Mouse (Mus musculus) left cerebral cortex, postnatal 36 days (tissue): ENCODE results near the gene Slc50a1. TPM values are rescaled to one million over a fixed set of nuclear protein-coding genes. Genes with fewer than 3 reads are reported as not detected.

Source experiments
- DNase-seq, 2 experiments: peaks; one replicate each; pipeline ENCODE4 v3.0.0; 2021 to 2022; ENCODE audit warnings: low spot score in 2 of 2, mixed read lengths in 1 of 2
- intact Hi-C: fragments of 180-260 bp; cut with DNase I; formaldehyde crosslinking; loops from one replicate; pipeline ENCODE4 v1.15.1; 2025
- total RNA-seq, 2 experiments: library from RNA; stranded (reverse); gene quantifications; 2 replicates each; pipeline ENCODE4 v1.2.3; 2021

The Slc50a1 gene
- total RNA-seq, 2 experiments from 2014 or later = 34.5 to 39.1 TPM

- intact Hi-C loops = loop anchor here (5.0 kb wide), 1 partner anchor 46 kb away; no protein-coding TSS in a partner anchor
- DNase-seq = no peak
Observed at GRCm38 (mm10) chr3:89243609-89244008, 26.8 kb downstream of the Slc50a1 start.

DNA sequence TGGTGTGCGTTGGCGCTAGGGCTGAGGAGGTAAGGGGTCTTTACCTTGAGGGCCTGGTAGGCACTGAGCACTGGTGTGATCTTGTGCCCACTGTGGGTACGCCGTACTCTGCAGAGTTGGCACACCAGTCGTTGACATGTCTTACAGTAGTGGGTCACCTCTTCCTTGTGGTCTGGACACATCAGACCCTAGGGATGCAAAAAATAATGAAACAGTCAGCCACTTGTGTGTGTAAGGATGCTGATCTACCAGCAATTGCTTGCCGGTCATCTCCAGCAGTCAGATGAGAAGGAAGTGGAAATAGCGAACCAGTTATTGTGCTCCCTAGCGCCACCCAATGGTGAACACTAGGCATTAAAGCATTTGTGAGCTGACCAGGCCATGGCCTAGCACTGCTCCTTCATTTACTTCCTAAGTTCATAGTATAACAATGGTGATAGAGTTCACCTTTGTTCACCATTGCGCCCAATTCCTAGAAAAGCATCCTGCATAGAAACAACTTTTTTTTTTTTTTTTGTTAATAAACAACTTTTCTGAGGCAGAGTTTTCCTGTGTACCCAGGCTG lies 28.0 kb downstream of the Slc50a1 start:
- DNase-seq = peak in 1 of 2 experiments; percentile 58
- intact Hi-C loops = loop anchor here (5.0 kb wide), 1 partner anchor 45 kb away; no protein-coding TSS in a partner anchor

DNA sequence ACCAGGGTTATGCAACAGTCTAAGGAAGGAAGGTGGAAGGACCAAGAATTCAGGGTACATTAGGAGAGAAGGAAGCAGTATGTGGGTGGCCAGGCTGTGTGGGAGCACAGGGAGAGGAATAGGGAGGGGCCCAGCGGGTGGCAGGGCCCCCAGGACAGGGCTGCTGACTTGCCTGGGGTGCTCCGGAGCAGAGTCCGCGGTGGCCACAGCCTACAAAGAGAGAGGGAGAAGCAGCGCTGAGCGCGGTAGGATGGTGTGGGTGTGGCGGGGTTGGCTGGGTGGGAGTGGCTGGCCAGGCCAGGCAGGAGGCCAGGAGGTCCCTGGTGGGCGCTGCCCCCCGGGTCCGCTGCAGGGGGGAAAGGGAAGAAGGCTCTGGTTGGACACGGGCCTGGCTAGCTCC lies 31.9 kb downstream of the Slc50a1 start:
- intact Hi-C loops = no loop called here

DNA sequence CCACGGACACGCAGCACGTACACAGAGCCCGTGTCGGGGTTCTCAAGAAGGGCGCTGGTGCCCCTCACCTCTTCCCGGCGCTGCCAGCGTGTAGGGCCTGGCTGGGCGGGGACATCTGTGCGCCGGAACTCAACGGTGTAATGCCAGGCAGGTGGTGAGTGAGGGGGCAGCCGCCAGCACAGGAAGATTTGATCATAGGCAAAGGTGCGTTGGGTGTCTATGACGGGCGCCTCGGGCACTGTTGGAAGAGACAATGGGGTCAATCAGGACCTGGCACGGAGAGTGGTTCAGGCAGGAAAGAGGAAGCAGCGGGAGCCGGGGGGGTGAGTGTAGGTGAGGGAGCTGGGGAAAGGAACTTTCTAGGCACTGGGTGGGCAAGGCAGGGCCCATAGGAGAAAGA lies 32.7 kb downstream of the Slc50a1 start:
- no peak for DNase-seq
- intact Hi-C loops = no loop called here

More for the DNA sequence above, 31.9 kb downstream of the Slc50a1 start:
- DNase-seq = peak in 1 of 2 experiments; percentile 5

- DNase-seq = peak; percentile 55 to 64
- intact Hi-C loops = no loop called here
Observed at GRCm38 (mm10) chr3:89236516-89236915, 33.9 kb downstream of the Slc50a1 start.

DNA sequence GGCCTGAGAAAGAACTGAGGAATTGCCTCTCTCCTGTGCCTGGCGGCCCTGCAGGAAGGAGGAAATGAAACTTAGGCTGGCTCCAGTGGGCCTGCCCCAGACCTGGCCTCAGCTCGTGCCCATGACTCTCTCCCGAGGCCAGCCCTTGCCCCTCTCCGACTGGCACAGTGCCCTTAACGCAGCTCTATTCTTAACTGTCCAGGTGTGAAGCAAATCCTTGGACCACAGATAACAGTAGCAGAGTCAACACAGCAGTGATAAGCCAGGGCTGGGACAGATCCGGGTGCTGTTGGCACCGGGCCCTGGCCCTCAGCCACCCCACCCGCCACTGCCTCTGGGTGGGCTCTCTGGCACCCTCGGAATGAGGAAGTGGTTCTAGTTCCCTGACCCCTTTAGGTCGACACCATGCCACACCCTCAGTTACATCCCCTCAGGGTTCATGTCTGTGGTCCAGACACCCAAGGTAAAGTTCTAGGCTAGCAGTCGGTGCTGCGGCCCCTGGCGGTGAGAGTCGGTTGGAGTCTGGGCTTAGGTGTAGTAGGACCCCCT lies 36.7 kb downstream of the Slc50a1 start:
- DNase-seq = no peak
- intact Hi-C loops = no loop called here

- no peak for DNase-seq
- intact Hi-C loops = no loop called here
Observed at GRCm38 (mm10) chr3:89232614-89233013, 37.8 kb downstream of the Slc50a1 start.

- DNase-seq = no peak
- intact Hi-C loops = no loop called here
Observed at GRCm38 (mm10) chr3:89231772-89232275, 38.5 kb downstream of the Slc50a1 start.

DNA sequence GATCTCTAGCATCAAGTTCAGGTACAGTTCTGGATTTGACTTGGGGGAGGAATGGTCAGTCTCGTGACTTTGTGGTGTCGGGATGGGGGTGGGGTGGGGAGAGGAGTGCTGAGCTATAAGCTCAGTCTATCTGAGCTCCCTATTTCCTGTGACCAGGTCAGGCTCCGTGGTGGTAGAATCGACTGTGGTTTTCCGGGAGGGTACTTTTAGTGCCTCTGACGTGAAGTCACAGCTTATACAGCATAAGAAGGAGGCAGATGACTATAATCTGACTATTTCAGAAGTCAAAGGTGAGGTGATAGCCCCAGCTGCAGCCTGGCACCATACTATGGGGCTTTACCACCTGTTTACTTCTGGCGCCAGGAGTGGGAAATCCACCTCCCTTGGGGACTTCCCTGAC lies 39.0 kb downstream of the Slc50a1 start:
- intact Hi-C loops = no loop called here
- no peak for DNase-seq

- intact Hi-C loops = no loop called here
- no peak for DNase-seq
Observed at GRCm38 (mm10) chr3:89230561-89230960, 39.8 kb downstream of the Slc50a1 start.

DNA sequence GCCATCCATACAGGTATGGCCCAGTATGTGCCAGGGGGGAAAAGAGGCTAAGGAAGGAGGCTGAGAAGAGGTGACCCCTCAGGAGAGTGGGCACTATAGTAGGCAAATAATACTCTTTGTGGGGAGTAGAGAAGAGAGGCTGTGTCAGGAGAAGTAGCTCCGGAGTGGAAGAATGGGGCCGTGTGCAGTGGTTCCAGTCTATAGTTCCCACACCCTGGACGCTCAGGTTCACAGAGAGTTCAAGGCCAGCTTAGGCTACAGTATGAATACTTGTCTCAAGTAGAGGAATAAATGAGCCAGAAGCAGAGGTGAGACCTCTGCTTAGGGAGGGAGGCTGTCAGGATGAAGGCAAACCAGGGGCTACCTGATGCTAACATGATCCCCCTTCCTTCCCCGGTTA lies 41.1 kb downstream of the Slc50a1 start:
- intact Hi-C loops = no loop called here

GRCm38 (mm10) chr3:89228836-89229235 lies 41.5 kb downstream of the Slc50a1 start, which contains the start of gene Muc1:
Gene Muc1 (plus strand): TSS chr3:89229057.
- no peak for DNase-seq
- intact Hi-C loops = no loop called here

More for the DNA sequence above, 41.1 kb downstream of the Slc50a1 start:
- DNase-seq = no peak

GRCm38 (mm10) chr3:89228180-89228549 lies 42.2 kb downstream of the Slc50a1 start:
- intact Hi-C loops = no loop called here

GRCm38 (mm10) chr3:89227307-89228179 lies 42.8 kb downstream of the Slc50a1 start:
- peak; percentile 90 to 92 for DNase-seq
- intact Hi-C loops = no loop called here

More at GRCm38 (mm10) chr3:89228180-89228549, 42.2 kb downstream of the Slc50a1 start:
- peak; percentile 79 to 83 for DNase-seq

DNA sequence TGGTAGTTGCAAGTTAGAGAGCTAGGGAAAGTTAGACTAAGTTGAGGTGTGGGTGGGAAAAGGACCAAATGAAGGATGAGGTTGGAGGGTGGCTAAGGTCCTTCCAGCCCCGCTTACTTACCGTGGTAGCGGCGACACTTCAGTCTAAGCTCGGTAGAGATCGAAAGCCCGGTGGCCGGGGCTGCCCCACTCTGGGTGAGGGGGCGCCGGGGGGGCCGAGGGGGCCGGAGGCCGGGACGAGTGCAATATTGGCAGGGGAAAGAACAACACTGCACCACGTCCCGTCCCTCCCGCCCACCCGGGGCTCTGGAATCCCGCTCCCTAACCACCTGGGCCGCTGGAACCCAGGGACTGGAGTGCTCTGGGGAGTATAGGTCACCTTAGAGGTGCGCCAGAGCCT lies 43.5 kb downstream of the Slc50a1 start, which contains the start of gene Mtx1:
Gene Mtx1 (minus strand): TSS at position 189 of the 400 bp plus-strand sequence.
- intact Hi-C loops = no loop called here
- DNase-seq = no peak

GRCm38 (mm10) chr3:89226361-89226760 lies 44.0 kb downstream of the Slc50a1 start:
- DNase-seq = no peak
- intact Hi-C loops = no loop called here

DNA sequence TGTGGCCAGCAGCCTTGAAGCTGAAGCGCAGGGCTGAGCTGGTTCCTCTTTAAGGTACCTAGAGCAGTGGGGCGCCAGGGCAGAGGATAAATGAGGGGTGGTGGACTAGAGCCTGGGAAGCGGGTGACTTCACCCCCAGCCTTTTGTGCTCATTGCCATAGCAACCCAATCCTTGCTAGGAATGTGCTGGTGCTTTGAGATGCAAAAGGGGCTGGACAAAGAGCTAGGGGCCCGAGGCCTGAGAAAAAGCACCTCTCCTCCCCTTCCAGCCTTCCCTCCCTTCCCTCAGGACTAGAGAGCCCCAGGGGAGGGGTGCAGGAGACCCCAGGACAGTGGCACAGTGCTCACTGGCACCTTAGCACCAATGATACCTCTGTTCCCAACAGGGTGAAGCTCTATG lies 44.5 kb downstream of the Slc50a1 start:
- intact Hi-C loops = no loop called here
- no peak for DNase-seq

GRCm38 (mm10) chr3:89225321-89225815 lies 45.0 kb downstream of the Slc50a1 start:
- intact Hi-C loops = no loop called here

DNA sequence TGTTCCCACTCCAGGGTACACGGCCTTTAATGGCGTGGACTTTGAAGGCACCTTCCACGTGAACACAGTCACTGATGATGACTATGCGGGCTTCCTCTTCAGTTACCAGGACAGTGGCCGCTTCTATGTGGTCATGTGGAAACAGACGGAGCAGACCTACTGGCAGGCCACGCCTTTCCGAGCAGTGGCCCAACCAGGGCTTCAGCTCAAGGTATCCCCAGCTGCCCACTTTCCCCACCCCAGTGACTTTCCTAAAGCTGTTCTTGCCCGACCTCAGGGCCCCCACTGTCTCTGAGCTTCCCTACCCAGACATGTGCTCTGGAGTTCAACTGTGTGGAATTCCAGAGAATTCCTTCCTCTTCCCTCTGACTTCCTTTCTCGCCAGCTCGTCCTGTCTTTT lies 45.6 kb downstream of the Slc50a1 start:
- intact Hi-C loops = no loop called here
- no peak for DNase-seq

More at GRCm38 (mm10) chr3:89225321-89225815, 45.0 kb downstream of the Slc50a1 start:
- no peak for DNase-seq

DNA sequence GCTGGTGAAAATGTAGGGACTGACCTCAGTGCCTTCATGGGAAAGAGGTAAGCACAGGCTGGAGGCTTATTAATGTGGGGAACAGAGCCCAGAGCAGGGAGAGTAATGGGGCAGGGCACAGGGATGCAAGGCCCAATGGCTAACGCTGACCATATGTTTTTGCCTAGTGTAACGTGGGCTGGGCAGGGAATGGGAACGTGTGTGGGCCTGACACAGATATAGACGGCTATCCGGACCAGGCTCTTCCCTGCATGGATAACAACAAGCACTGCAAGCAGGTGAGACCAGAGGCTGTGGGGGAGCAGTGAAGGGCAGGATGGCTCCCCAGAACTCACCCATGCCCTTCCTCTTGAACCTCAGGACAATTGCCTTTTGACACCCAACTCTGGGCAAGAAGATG lies 49.2 kb downstream of the Slc50a1 start:
- intact Hi-C loops = no loop called here
- no peak for DNase-seq
